Mouse (Mus musculus) E14TG2a.4 (cell line): Measurements from ENCODE around the gene Med31.

Source experiments
- CTCF ChIP-seq: conservative IDR thresholded peaks from 2 replicates; pipeline ENCODE4 v1.5.1; 2014; ENCODE audit warnings: low read length
- NANOG ChIP-seq: IDR thresholded peaks from 2 replicates; pipeline ENCODE4 v1.6.1; 2014; ENCODE audit warnings: borderline replicate concordance, low read length, mixed read lengths

GRCm38 (mm10) chr11:72173506-72173905, 41.9 kb downstream of the Med31 start:
- TF ChIP-seq CTCF (no peak), NANOG (no peak)
